Mouse (Mus musculus) hindbrain, postnatal 0 days (tissue): Measurements from ENCODE around the gene Slc9a9. TPM values are rescaled to one million over a fixed set of nuclear protein-coding genes. Genes with fewer than 3 reads are reported as not detected.
A peak's percentile ranks its signal among the peaks of the same experiment; 100 is the strongest.

ENCODE experiments used
- ATAC-seq: fragments of 200-750 bp; cut with Nextera tagmentation; 2 replicates; pipeline ENCODE4 v1.8.0; 2017; ENCODE audit warnings: mild to moderate bottlenecking, moderate TSS enrichment, moderate library complexity
- DNase-seq: peaks from one replicate; pipeline ENCODE4 v3.0.0-alpha.2; 2015; ENCODE audit warnings: low spot score
- H3K27ac ChIP-seq: fragments of 300-500 bp; sonication (generic); 2 replicates; pipeline ENCODE4 v1.5.1; 2014; ENCODE audit warnings: mild to moderate bottlenecking
- H3K27me3 ChIP-seq: fragments of 300-500 bp; sonication (generic); 2 replicates; pipeline ENCODE4 v1.6.1; 2014; ENCODE audit warnings: low read length, mixed read lengths; ENCODE audit not compliant: insufficient read depth
- H3K36me3 ChIP-seq: fragments of 300-500 bp; sonication (generic); 2 replicates; pipeline ENCODE4 v1.6.1; 2014; ENCODE audit warnings: low read length, mixed read lengths; ENCODE audit not compliant: insufficient read depth
- H3K4me1 ChIP-seq: fragments of 300-500 bp; sonication (generic); 2 replicates; pipeline ENCODE4 v1.6.1; 2014; ENCODE audit warnings: antibody characterized with exemption, low read length, mixed read lengths; ENCODE audit not compliant: insufficient read depth
- H3K4me2 ChIP-seq: fragments of 300-500 bp; sonication (generic); 2 replicates; pipeline ENCODE4 v1.6.1; 2014; ENCODE audit warnings: low read depth, mild to moderate bottlenecking, low read length, moderate library complexity, mixed read lengths
- H3K4me3 ChIP-seq: fragments of 300-500 bp; sonication (generic); 2 replicates; pipeline ENCODE4 v1.5.1; 2014; ENCODE audit warnings: low read length
- H3K9ac ChIP-seq: fragments of 300-500 bp; sonication (generic); replicated peaks from 2 replicates; pipeline ENCODE4 v1.6.1; 2014; ENCODE audit warnings: mild to moderate bottlenecking, low read length, moderate library complexity, mixed read lengths
- H3K9me3 ChIP-seq: fragments of 300-500 bp; sonication (generic); 2 replicates; pipeline ENCODE4 v1.6.1; 2016; ENCODE audit warnings: low read length, mixed read lengths
- CTCF ChIP-seq: IDR thresholded peaks from 2 replicates; pipeline ENCODE4 v1.5.1; 2016; ENCODE audit warnings: antibody characterized with exemption, control low read depth, low read depth
- WGBS: fragments of 180-500 bp; shearing (Covaris S2); extraction: QIAGEN DNeasy Blood & Tissue Kit; methylation state at CpG from one replicate; pipeline ENCODE4 v1.1.7; 2014; 5-methylcytosine and 5-hydroxymethylcytosine counted together
- polyA plus RNA-seq: library from polyadenylated mRNA; unstranded; fragments of >200 nt; fragmentation: Nextera tagmentation; extraction: Ambion mirVana; gene quantifications from 2 replicates; pipeline ENCODE4 v1.2.1, GENCODE M21; 2015
- total RNA-seq: library from RNA; depleted of rRNA; stranded (reverse); fragments of >200 nt; gene quantifications from 2 replicates; pipeline ENCODE4 v1.2.3, GENCODE M21; 2014

Slc9a9 gene
- total and polyA plus RNA-seq, 2 experiments from 2014 or later = 5.8 to 6.6 TPM

DNA sequence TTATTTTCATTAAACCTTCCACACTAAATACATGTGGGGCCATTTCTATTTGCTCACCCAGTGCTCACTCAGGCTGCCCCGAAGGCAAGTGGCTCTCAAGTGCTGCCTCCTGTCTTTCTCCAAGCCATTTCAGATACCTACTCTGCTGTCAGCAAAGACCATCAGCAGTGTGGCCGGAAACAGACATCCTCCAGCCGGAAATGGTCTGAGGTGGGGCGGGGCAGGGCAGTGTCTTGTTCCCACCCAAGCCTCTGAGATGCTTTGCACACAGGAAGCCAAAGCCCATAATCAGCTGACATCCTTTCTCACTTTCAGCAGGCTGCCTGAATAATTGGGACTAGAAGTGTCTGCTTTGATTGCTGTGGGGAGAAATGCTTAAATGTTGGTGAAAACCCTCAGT, 450.4 kb downstream of the Slc9a9 start:
- no peak for TF ChIP-seq CTCF
- 67% methylated on average over 4 of the region's 4 CpGs for WGBS

DNA sequence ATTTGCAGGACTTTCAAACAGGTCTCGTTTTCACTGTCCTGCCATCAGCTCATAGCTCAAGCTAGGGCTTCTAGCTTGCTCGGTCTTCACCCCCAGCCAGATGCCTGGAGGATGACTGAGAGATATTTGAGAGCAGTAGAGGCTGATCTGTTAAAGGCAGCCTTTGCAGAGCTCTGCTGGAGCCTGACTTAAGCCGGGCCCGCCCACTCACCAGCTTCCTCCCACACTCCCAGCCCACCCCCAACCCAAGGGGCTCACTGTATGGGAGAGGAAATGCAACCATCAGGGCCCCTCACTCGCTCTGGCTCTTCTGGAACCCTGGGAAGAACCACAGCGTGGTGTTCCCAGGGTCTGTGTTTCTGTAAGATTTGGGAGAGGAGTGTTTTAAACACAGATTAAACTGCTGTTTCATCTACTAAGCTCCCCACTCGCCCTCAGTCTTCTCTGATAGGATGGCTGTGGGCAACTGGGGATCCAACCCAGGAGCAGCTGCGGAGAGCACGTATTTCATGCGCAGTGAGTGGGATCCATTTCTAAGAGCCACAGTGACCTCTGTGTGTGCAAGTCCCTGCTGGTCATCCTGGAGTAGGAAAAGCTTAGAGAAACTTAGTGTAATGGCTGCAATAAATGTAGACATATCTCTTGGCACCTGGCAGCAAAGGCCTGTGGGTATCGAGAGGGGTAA, 451.6 kb downstream of the Slc9a9 start:
- no peak overlapping the region for H3K4me3 ChIP-seq
- DNase-seq (no peak), ATAC-seq (no peak; the same call in 1 of the 2 replicates)
- H3K36me3 ChIP-seq = no peaks in the 10 kb centered on the region
- no peak for TF ChIP-seq CTCF
- no peaks in the 10 kb centered on the region for H3K9me3 ChIP-seq
- no peak overlapping the region for H3K4me2 ChIP-seq
- H3K27me3 ChIP-seq = no peaks in the 10 kb centered on the region
- 40% methylated on average over 11 of the region's 11 CpGs for WGBS
- no peak overlapping the region for H3K9ac ChIP-seq
- no peak overlapping the region for H3K27ac ChIP-seq
- H3K4me1 ChIP-seq = no peaks in the 10 kb centered on the region

More for the DNA sequence above, 450.4 kb downstream of the Slc9a9 start:
- Histone ChIP-seq H3K4me3 (no peak overlapping the region), H3K4me2 (no peak overlapping the region), H3K27me3 (no peaks in the 10 kb centered on the region), H3K9ac (no peak overlapping the region), H3K27ac (no peak overlapping the region), H3K36me3 (no peaks in the 10 kb centered on the region), H3K9me3 (no peaks in the 10 kb centered on the region), H3K4me1 (no peaks in the 10 kb centered on the region)
- DNase-seq = no peak
- ATAC-seq = no peak

DNA sequence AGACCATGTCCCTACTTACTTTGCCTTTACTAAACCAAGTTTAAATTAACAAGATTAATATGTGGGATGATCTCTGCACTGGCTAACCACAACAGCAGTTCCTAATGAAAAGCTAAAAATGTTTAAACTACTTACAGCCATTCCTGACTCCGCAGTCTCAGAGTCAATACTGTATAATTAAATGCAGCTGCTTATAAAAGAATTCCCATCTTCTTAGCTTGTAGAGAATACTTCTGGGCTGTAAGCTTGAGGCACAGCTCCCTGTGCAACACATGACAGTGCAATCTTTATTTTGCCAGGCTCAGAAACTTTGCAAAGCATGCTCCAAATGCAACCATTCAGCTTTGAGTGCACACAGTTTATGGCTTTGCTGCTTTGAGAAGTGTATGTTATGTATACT, 456.0 kb downstream of the Slc9a9 start:
- TF ChIP-seq CTCF = no peak

DNA sequence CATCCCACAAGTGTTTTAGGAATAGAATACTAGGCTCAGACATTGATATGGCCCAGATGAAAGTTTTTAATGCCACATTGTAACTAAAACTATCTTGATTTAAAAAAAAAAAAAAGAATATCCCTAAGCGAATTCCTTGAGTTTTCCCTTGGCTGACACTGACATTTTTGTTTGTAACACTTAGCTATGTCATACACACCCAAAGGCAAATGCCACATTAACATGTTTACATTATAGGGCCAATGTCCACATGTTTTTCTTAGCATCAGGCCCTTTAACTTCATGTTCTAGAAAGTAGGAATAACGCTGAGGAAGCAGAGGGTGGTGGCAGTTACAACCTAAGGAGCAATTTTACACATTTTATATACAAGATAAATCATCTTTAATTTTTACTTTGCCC, 458.1 kb downstream of the Slc9a9 start:
- H3K4me2 ChIP-seq = no peak overlapping the region
- H3K27ac ChIP-seq = no peak overlapping the region
- H3K9ac ChIP-seq = no peak overlapping the region
- H3K27me3 ChIP-seq = no peaks in the 10 kb centered on the region
- TF ChIP-seq CTCF = no peak
- DNase-seq (no peak), ATAC-seq (no peak)
- H3K36me3 ChIP-seq = no peaks in the 10 kb centered on the region
- no peak overlapping the region for H3K4me3 ChIP-seq
- no peaks in the 10 kb centered on the region for H3K4me1 ChIP-seq
- H3K9me3 ChIP-seq = no peaks in the 10 kb centered on the region
- WGBS = 92% methylated on average over 2 of the region's 2 CpGs

More for the DNA sequence above, 456.0 kb downstream of the Slc9a9 start:
- no peaks in the 10 kb centered on the region for H3K9me3 ChIP-seq
- no peaks in the 10 kb centered on the region for H3K4me1 ChIP-seq
- 85% methylated on average over 1 of the region's 1 CpGs for WGBS
- no peak overlapping the region for H3K4me3 ChIP-seq
- ATAC-seq = no peak
- no peak overlapping the region for H3K27ac ChIP-seq
- H3K36me3 ChIP-seq = no peaks in the 10 kb centered on the region
- no peak overlapping the region for H3K4me2 ChIP-seq
- DNase-seq = no peak
- no peaks in the 10 kb centered on the region for H3K27me3 ChIP-seq
- no peak overlapping the region for H3K9ac ChIP-seq

DNA sequence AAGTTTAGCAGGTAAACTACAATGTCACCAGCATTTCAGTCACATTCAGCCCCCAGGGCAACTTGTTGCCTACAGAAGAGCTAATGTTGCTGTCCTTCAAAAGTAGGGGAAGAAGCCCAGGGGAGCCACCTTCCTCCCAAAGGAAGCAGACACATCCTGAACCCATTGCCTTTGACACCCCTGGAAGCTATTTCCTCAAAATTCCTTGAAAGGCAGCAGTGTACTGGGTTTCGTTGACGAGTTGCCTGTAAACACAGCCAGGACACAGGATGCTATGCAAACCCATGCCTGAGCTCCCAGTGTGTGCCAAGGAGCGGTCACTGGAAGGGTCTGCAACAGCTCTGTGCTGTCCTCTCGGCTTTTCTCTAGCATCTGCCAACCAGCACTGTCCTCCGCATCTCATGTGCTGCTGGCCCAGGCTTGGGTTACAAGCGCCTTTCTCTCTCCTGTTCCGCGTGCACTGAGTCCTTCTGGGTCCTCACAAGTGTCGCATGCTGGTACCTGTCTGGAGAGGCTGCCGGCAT, 479.6 kb downstream of the Slc9a9 start:
- ATAC-seq = no peak
- H3K9ac ChIP-seq = no peak overlapping the region
- H3K27me3 ChIP-seq = no peaks in the 10 kb centered on the region
- H3K4me3 ChIP-seq = no peak overlapping the region
- WGBS = 89% methylated on average over 10 of the region's 10 CpGs
- no peaks in the 10 kb centered on the region for H3K4me1 ChIP-seq
- H3K9me3 ChIP-seq = no peaks in the 10 kb centered on the region
- no peak overlapping the region for H3K27ac ChIP-seq
- no peaks in the 10 kb centered on the region for H3K36me3 ChIP-seq
- TF ChIP-seq CTCF = no peak
- H3K4me2 ChIP-seq = no peak overlapping the region
- DNase-seq = no peak

DNA sequence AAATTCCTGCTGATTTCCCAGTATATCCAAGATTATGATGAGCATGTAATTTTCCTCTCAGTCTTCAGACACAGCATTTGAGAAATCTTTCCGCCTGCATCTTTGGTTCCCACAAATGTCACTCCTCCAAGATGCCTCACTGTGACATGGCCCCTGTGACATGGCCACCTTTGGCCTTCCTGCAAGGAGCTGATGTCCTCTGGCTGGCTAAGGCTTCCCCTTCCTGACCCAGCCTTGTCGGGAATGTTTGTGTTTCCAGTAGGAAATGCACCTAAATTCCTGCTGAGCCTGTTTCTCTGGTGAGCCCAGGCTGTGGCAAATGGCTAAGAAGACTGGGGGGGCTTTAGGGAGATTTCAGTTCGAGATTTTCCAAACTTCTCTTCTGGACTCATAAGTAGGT, 480.4 kb downstream of the Slc9a9 start:
- H3K9ac ChIP-seq = no peak overlapping the region
- no peaks in the 10 kb centered on the region for H3K27me3 ChIP-seq
- no peak for TF ChIP-seq CTCF
- no peak overlapping the region for H3K27ac ChIP-seq
- DNase-seq = no peak
- H3K9me3 ChIP-seq = no peaks in the 10 kb centered on the region
- H3K4me1 ChIP-seq = no peaks in the 10 kb centered on the region
- WGBS = 61% methylated on average over 3 of the region's 3 CpGs
- H3K4me3 ChIP-seq = no peak overlapping the region
- no peaks in the 10 kb centered on the region for H3K36me3 ChIP-seq
- no peak for ATAC-seq
- no peak overlapping the region for H3K4me2 ChIP-seq

DNA sequence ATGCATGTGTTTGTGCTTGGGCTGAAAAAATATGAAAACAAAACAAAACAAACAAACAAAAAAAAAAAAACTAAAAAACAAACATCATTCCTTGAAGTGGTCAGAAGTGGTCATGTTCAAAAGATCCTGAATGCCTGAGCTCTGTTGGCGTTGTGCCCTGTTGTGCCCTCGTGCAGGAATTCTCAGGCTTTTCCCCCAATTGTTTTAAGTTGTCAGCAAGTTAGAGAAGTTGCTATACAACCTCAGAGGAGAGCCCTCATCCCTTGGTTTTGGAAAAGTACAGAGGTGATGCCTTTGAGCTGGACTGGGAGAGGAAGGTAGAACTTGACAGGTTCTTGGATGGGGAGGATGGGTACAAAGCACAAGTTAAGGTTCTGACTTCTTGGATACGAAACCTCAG, 480.9 kb downstream of the Slc9a9 start:
- Histone ChIP-seq H3K4me1 (no peaks in the 10 kb centered on the region), H3K9me3 (no peaks in the 10 kb centered on the region), H3K4me3 (no peak overlapping the region), H3K9ac (no peak overlapping the region), H3K27me3 (no peaks in the 10 kb centered on the region), H3K4me2 (no peak overlapping the region), H3K27ac (no peak overlapping the region), H3K36me3 (no peaks in the 10 kb centered on the region)
- WGBS = 62% methylated on average over 3 of the region's 3 CpGs
- TF ChIP-seq CTCF = no peak
- peak; percentile 34 for DNase-seq
- no peak; the same call in 1 of the 2 replicates for ATAC-seq
